Mouse (Mus musculus): ENCODE data around the gene Gm17727.
"Not testable (repeated sequence)": the region's sequence is repeated elsewhere in the genome, so short reads cannot be mapped to it uniquely, and the experiment has no call there.

Gm17727 gene

DNA sequence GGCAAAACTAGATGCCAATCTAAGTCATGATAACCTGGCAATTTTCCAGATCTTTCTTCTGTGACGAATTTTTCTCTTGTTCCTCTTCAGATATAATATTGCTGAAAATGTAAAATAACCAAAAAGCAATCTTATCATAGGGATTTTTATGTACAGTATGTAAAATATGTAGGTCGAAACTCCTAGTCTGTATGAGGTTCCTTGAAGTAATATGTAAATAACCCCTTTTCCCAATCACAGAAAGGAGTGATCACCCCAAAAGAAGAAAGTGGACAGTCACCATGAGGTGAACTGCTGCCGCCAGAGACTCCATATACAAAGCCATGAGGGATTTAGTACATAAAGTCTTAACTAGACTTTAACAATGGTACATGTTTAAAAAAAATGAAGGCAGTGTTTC, at the start of gene Gm17727:
Gm17727 (minus strand) TSS at position 101 of the 400 bp plus-strand sequence.
- no peak for DNase-seq

- DNase-seq = not testable (repeated sequence)
These were observed 40.0 kb upstream of the Gm17727 start for GRCm38 (mm10) chr9:35817881-35818280.

GRCm38 (mm10) chr9:35798146-35798545, 20.2 kb upstream of the Gm17727 start:
- DNase-seq = no peak

DNA sequence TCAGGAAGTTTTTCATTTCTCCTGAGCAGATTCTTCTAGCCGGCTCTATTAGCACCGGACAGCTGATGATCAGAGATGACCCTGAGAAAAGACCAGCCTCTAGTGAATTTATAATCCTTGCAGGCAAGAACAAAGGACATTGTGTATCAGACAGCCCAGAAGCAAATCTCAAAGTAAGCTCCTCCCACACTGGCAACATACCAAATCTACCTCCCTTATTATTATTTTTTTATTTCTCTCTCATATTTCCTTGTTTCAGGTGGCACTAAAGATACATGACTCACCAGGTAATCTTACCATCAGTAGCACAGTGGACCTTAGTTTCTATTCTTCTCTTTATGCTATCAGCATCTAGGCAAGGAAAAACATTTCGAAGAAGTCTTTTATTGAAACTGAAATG, 12.1 kb upstream of the Gm17727 start, which contains the start of the genes Gm27235 and D730048I06Rik:
Gm27235 (minus strand) TSS at position 101 of the 400 bp plus-strand sequence.
D730048I06Rik (minus strand) TSS at position 112 of the 400 bp plus-strand sequence.
- DNase-seq = no peak

DNA sequence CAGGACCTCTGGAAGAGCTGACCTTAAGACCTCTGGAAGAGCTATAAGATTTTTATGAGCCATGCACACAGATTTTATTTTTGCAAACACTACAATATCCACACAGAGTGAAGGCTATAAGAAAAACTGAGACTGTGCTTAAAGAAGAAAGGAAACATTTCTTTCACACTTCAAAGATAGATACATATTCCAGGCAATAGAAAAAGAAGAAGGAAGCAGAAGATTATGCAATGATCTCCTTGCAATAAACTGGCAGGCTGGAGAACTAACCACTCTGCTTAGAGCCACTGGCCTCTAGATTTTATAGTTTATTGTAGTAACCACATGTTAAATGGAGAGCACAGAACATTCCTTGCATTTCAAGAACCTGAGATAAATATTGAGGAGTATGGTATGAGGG, 21.1 kb downstream of the Gm17727 start:
- DNase-seq = no peak

GRCm38 (mm10) chr9:35740749-35741148, 37.2 kb downstream of the Gm17727 start, which contains the start of gene Gm17677:
TSS of gene Gm17677 (plus strand) at chr9:35741049.
- DNase-seq = no peak

Measured in thymus, postnatal 36 days (tissue).